Mouse (Mus musculus): ENCODE measurements around the gene Gm9837.

Gene Gm9837

GRCm38 (mm10) chr11:53425711-53426255 is 44.5 kb downstream of the Gm9837 start:
- DNase-seq (ENCODE audit: low spot score in 2 of 2), result no peak

- no peak for DNase-seq (ENCODE audit: low spot score in 2 of 2)
Measured at GRCm38 (mm10) chr11:53425251-53425650, 45.0 kb downstream of the Gm9837 start.

- DNase-seq (ENCODE audit: low spot score in 2 of 2), result no peak
Measured at GRCm38 (mm10) chr11:53424826-53425225, 45.5 kb downstream of the Gm9837 start.

- DNase-seq (ENCODE audit: low spot score in 2 of 2), result no peak
Measured at GRCm38 (mm10) chr11:53423036-53423435, 47.2 kb downstream of the Gm9837 start, which contains the start of gene Leap2. TSS of gene Leap2 (minus strand) at chr11:53423170.
